Mouse (Mus musculus) CH12.LX (cell line): ENCODE measurements at regions not wholly inside any gene's neighbourhood (a gene's known extent, or its start where the extent isn't known, plus 50 kb on each side); places are given as distances from the start of the nearest gene placed in this dataset.

ENCODE experiments used
- BHLHE40 ChIP-seq: IDR thresholded peaks from 2 replicates; pipeline ENCODE4 v1.6.1; 2011; ENCODE audit warnings: mild to moderate bottlenecking, low read depth, low read length, improper control_type of control experiment
- CHD2 ChIP-seq: IDR thresholded peaks from 2 replicates; pipeline ENCODE4 v1.6.1; 2011; ENCODE audit warnings: low read length, improper control_type of control experiment
- CTCF ChIP-seq, 2 experiments: IDR thresholded peaks in 1 of 2; conservative IDR thresholded peaks in 1 of 2; 2 replicates each; pipeline ENCODE4 v1.5.1; 2011 to 2012; ENCODE audit warnings: low read depth in 2 of 2, low read length in 2 of 2, improper control_type of control experiment in 1 of 2, inconsistent platforms in 1 of 2, mild to moderate bottlenecking in 1 of 2, moderate library complexity in 1 of 2
- EP300 ChIP-seq: IDR thresholded peaks from 2 replicates; pipeline ENCODE4 v1.6.1; 2011; ENCODE audit warnings: low read length, improper control_type of control experiment
- KAT2A ChIP-seq: IDR thresholded peaks from 2 replicates; pipeline ENCODE4 v1.6.1; 2012; ENCODE audit warnings: low read length, improper control_type of control experiment, inconsistent platforms; ENCODE audit not compliant: insufficient replicate concordance
- MAZ ChIP-seq: IDR thresholded peaks from 2 replicates; pipeline ENCODE4 v1.6.1; 2012; ENCODE audit warnings: low read depth, mild to moderate bottlenecking, inconsistent platforms, low read length, improper control_type of control experiment, moderate library complexity
- NELFE ChIP-seq: IDR thresholded peaks from 2 replicates; pipeline ENCODE4 v1.6.1; 2011; ENCODE audit warnings: low read depth, low read length, improper control_type of control experiment
- POLR2A ChIP-seq: IDR thresholded peaks from 2 replicates; pipeline ENCODE4 v1.6.1; 2011; ENCODE audit warnings: low read depth, mild to moderate bottlenecking, improper control_type of control experiment, low read length
- UBTF ChIP-seq: IDR thresholded peaks from 2 replicates; pipeline ENCODE4 v1.6.1; 2012; ENCODE audit warnings: low read depth, mild to moderate bottlenecking, inconsistent platforms, low read length, improper control_type of control experiment, moderate library complexity
- USF1 ChIP-seq: IDR thresholded peaks from 2 replicates; pipeline ENCODE4 v1.6.1; 2014; ENCODE audit warnings: low read depth, mild to moderate bottlenecking, inconsistent platforms, low read length, improper control_type of control experiment
- ZC3H11A ChIP-seq: IDR thresholded peaks from 2 replicates; pipeline ENCODE4 v1.6.1; 2012; ENCODE audit warnings: low read depth, mild to moderate bottlenecking, inconsistent platforms, low read length, improper control_type of control experiment
- ZMIZ1 ChIP-seq: IDR thresholded peaks from 2 replicates; pipeline ENCODE4 v1.6.1; 2012; ENCODE audit warnings: low read depth, mild to moderate bottlenecking, inconsistent platforms, low read length, improper control_type of control experiment
- ZNF384 ChIP-seq: IDR thresholded peaks from 2 replicates; pipeline ENCODE4 v1.6.1; 2012; ENCODE audit warnings: low read depth, low read length, improper control_type of control experiment, inconsistent platforms

- TF ChIP-seq CTCF (conservative IDR thresholded peaks at IDR 0.05 in 1 of 2, IDR thresholded peaks at IDR 0.05 in 1 of 2; ENCODE audit: low read depth in 2 of 2, low read length in 2 of 2) (no peak), EP300 (no peak), NELFE (no peak), KAT2A (no peak), CHD2 (no peak), POLR2A (no peak), ZNF384 (no peak), USF1 (no peak), ZC3H11A (no peak), ZMIZ1 (no peak), BHLHE40 (no peak), MAZ (no peak), UBTF (no peak)
These were observed 565.3 kb upstream of the Jag1 start for GRCm38 (mm10) chr2:137681762-137682161.
